Mouse (Mus musculus) urinary bladder, postnatal 36 days (tissue): ENCODE results near the gene Rnf185.

Source experiments
- DNase-seq, 2 experiments: peaks; one replicate each; pipeline ENCODE4 v3.0.0; 2022; ENCODE audit warnings: low spot score in 2 of 2, mixed read lengths in 1 of 2

Gene Rnf185

GRCm38 (mm10) chr11:3444875-3445274 is 7.3 kb downstream of the Rnf185 start:
- DNase-seq: no peak

DNA sequence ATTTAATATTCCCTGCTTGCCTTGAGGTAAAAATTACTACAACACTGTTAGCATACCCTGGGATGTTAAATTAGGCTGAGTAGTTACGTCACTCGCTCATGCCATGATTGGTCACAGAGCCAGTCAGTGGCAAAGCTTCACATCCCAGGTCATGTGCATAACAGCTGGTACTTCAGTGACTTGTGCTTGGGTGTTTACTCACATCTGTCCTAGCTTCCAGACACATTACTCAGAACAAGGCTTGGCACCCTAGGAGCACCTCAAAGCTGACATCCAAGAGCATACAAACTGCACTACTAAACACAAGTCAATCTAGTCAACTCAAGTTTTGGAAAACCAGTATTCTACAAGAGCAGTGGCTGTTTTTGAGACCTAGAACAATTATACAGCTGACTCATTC is 9.1 kb downstream of the Rnf185 start:
- DNase-seq: no peak

- DNase-seq: no peak
Measured at GRCm38 (mm10) chr11:3442677-3443076, 9.5 kb downstream of the Rnf185 start.

GRCm38 (mm10) chr11:3441696-3442443 is 10.3 kb downstream of the Rnf185 start:
- no peak for DNase-seq

- DNase-seq: no peak
Measured at GRCm38 (mm10) chr11:3437621-3438020, 14.5 kb downstream of the Rnf185 start.

- no peak for DNase-seq
Measured at GRCm38 (mm10) chr11:3433809-3434208, 18.4 kb downstream of the Rnf185 start.

- DNase-seq: no peak
Measured at GRCm38 (mm10) chr11:3431976-3432603, 20.1 kb downstream of the Rnf185 start.

DNA sequence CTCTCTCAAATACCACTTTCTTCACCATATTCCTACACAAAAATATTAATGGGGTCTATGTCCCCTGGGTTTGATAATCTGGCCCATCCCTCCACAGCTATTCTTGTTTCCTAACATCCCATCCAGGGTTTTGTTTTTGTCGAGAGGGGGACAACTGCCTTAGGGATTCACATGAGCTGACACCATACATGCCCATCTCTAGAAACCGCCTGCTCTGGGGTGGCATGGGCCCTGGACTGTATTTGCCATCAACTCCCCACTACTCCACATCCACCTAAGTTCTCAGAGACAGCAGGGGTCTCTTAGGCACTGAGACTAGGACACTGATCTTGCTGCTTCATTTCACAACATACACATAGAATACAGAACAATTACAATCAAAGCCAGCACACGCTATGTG is 20.6 kb downstream of the Rnf185 start:
- DNase-seq: no peak

DNA sequence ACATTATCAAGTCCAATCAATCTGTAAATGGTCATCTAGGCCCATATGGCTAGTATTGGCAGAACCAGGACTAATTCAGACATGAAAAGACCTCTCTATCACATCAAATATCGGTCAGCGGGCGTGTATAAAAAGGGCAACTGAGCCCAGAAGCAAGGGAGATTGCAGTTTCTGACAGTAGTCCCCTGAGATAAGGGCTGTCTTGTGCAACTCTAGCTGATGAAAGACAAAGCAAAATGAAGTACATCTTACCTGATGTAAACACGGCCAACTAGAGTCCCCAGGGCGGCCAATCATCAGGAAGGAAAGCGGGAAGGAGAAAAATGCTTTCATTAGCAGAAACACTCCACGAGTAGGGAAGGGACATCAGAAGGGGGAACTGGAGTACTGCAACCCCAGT is 23.5 kb downstream of the Rnf185 start:
- no peak for DNase-seq

GRCm38 (mm10) chr11:3427697-3428230 is 24.4 kb downstream of the Rnf185 start:
- no peak for DNase-seq

DNA sequence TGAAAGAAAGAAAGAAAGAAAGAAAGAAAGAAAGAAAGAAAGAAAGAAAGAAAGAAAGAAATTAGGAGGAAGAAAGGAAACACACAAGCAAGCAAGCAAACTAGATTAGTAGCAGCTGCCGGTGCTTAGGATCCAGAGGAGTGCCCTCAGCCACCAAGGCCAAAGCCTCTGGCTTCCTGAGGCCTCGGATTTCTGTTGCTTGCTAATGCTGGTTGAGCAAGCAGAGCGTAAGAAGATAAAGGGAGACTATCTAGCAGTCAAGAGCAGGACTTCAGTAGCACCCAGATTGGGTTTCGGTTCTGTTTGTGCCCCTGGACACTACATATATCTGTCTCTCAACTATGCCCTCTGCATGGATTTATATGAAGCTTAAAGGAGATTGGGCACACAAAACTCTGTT is 29.9 kb downstream of the Rnf185 start:
- DNase-seq: no peak

DNA sequence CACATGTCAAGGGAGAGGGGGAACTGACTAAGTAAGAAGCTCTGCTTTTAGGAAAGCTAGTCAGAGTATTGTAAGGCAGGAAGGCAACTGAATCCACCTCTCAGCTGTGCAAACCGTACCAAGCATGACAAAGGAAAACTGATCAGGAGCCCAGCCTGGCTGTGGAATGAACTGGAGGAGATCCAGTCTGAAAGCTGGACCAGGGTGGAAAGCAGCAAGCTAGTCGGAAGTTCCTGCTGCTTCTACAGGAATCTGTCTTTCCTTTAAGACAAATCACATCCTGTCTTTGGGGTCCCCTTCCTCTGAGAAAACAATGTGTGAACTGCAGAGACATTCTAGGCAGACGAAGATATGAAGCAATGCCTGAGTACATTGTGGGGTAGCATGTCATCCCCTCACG is 33.4 kb downstream of the Rnf185 start:
- DNase-seq: no peak

DNA sequence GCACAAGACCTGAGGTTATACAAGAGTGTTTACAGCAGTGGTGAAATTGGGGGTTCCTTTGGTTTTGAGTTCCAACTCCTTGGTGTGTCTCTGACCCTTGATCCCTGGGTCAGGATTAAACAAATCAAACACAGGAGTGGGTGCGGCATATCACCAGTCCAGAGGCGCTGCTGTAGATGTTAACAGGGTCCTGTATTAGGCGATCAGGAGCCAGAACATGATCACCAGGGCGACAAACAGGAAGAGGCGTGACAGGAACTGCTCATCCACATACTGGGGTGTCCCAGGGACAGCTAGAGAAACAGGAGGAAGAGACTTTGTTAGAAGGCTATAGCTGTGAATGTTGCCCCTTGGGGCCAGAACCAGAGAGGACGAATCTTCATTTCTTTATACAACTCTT is 34.4 kb downstream of the Rnf185 start:
- no peak for DNase-seq

DNA sequence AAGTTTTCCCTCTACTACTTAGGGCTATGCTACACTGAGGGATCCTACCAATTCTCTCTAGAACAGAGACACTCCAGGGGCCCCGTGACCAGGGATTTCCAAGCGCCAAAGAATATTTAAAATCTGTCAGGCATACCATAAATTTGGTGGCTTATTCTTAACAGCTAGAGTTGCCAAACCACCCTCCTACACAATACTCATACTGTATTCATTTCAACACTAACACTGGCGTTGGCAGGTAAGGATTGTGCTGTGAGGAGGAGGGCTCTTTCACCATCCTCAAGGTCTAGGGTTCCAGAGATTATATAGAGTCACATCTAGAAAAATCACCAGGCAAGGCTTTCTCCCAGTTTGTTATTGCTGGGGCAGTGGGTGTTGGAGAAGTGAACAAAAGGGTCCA is 35.8 kb downstream of the Rnf185 start:
- no peak for DNase-seq

- no peak for DNase-seq
Measured at GRCm38 (mm10) chr11:3412111-3412510, 40.1 kb downstream of the Rnf185 start.

DNA sequence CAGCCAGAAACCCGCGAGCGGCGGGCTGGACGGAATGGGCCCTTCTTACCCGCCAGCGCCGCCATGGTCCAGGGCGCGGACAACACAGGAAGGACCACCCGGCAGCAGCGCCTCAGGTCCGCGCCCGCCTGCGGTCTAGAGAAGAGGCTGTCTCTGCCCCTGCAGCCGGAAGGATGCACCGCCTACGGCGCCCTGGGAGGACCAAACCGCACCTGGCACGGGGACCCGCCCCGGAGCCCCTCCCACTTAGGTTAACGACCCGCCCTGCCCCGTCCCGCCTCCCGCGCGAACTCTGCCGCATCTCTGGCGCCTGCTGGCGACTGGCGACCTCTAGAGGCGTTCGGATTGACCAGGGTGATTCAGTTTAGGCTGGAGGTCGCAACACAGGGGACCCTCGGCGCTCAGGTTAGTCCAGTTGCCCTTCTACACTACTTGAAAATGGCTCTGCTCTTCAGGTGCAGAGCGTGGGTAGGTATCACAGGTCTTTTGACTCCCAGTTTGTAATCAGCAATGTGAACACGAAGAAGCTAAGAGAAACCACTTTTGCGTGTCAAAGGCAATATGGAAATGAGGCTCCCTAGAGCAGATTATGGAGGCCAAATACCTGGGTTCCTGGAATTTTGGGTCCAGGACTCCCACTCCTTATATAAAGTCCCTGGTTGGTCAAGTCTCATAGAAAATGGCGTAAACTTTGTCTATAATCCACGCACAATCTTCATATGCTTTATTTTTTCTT is 43.0 kb downstream of the Rnf185 start, which contains the start of gene Limk2:
TSS of gene Limk2 (minus strand) at position 193 of the 736 bp plus-strand sequence.
- DNase-seq: peak; percentile 91 to 92

GRCm38 (mm10) chr11:3408131-3408996 is 43.8 kb downstream of the Rnf185 start:
- DNase-seq: no peak

GRCm38 (mm10) chr11:3404287-3405047 is 47.7 kb downstream of the Rnf185 start:
- DNase-seq: no peak

GRCm38 (mm10) chr11:3403024-3403423 is 49.1 kb downstream of the Rnf185 start:
- DNase-seq: no peak

DNA sequence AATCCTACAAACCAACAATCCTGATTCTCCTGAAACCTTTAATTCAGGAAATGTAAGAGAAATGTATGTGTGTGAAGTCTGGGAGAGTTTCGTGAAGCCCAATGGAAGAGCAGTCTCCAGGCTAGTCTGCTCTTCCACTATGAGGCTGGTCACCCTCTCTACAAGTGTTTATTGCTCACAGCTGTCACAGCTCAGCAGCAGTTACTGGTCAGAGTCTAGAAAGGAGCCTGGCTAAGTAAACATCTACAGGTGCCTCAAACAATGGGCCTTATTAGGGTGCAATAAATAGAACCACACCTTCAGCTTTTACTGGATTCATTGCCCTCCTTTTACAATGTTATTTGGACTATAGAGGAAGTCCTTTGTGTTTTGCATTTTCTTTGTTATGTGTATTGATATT is 53.8 kb downstream of the Rnf185 start:
- DNase-seq: no peak

GRCm38 (mm10) chr11:3396562-3396961 is 55.6 kb downstream of the Rnf185 start:
- no peak for DNase-seq
